Mouse (Mus musculus) brain, embryonic 14.5 days (tissue): Measurements from ENCODE around the gene Sorbs1.

ENCODE experiments used
- CTCF ChIP-seq: fragments of 200-500 bp; IDR thresholded peaks from 2 replicates; pipeline ENCODE4 v1.5.1; 2012; ENCODE audit warnings: inconsistent platforms, mild to moderate bottlenecking, moderate library complexity, borderline replicate concordance; ENCODE audit not compliant: insufficient read depth, insufficient read length; ENCODE audit errors: extremely low read depth
- POLR2A ChIP-seq: fragments of 200-500 bp; IDR thresholded peaks from 2 replicates; pipeline ENCODE4 v1.6.1; 2012; ENCODE audit warnings: mild to moderate bottlenecking, inconsistent platforms, borderline replicate concordance; ENCODE audit not compliant: poor library complexity, insufficient read depth, insufficient read length, severe bottlenecking; ENCODE audit errors: extremely low read depth

- no peak for TF ChIP-seq CTCF
- no peak for TF ChIP-seq POLR2A
Observed at GRCm38 (mm10) chr19:40419315-40419714, 94.3 kb downstream of the Sorbs1 start.
